In genomic region chr7:136494862-136495261, GRCm38 (mm10) we compare ENCODE assay signal across 17 mouse cellular contexts.
"Had no signal": no experiment of that assay in that cellular context is flagged by ENCODE, and none has a peak within 500 bp of the region (broad histone marks: within the 10 kb centered on the region; RNA-seq: fewer than 3 reads in every experiment).

No protein-coding gene starts in this region.

- ATAC-seq: intestine, postnatal 0 days; midbrain, embryonic 16.5 days had no signal

- H3K9ac ChIP-seq: liver, embryonic 14.5 days; lung, embryonic 14.5 days; midbrain, embryonic 12.5 days had no signal

- DNase-seq: kidney, adult 8-10 months; kidney, postnatal 36 days; layer of hippocampus, adult 9-11 months; layer of hippocampus, postnatal 36 days; liver; lung, embryonic 14.5 days; lung, postnatal 10 days; right cerebral cortex, adult 18-20 months; right cerebral cortex, postnatal 25 days; thymus, adult 18-20 months; thymus, postnatal 14 days had no signal

- H3K9me3 ChIP-seq: megakaryocyte, embryonic 14.5 days; midbrain, embryonic 12.5 days had no signal

- H3K4me3 ChIP-seq: megakaryocyte, embryonic 14.5 days; midbrain, embryonic 12.5 days had no signal

- H3K36me3 ChIP-seq: midbrain, embryonic 12.5 days had no signal

- H3K4me2 ChIP-seq: lung, embryonic 14.5 days; midbrain, embryonic 12.5 days had no signal

- H3K27ac ChIP-seq: liver, embryonic 14.5 days; macrophage; midbrain, embryonic 12.5 days had no signal
